Mouse (Mus musculus): ENCODE measurements around the gene Jhy. TPM values are rescaled to one million over a fixed set of nuclear protein-coding genes. Genes with fewer than 3 reads are reported as not detected.

Jhy gene
- polyA plus RNA-seq, 1 experiment from 2014 or later = 1.3 TPM

Other genes starting within 250 kb of the Jhy start
- 2,291 and 2,301 TPM in 2 replicates for gene Hspa8, start 163.1 kb downstream of the Jhy start, polyA plus RNA-seq (2015; fragmentation: Nextera tagmentation; extraction: Ambion mirVana)
- not detected in 2 replicates for gene Bsx, start 90.0 kb downstream of the Jhy start, polyA plus RNA-seq (2015; fragmentation: Nextera tagmentation; extraction: Ambion mirVana)
- 0.11 and 0.23 TPM in 2 replicates for gene Crtam, start 40.5 kb upstream of the Jhy start, polyA plus RNA-seq (2015; fragmentation: Nextera tagmentation; extraction: Ambion mirVana)
- 8.0 and 8.2 TPM in 2 replicates for gene Ubash3b, start 197.6 kb upstream of the Jhy start, polyA plus RNA-seq (2015; fragmentation: Nextera tagmentation; extraction: Ambion mirVana)